Mouse (Mus musculus) limb, embryonic 15.5 days (tissue): ENCODE measurements around the gene Snx10. TPM values are rescaled to one million over a fixed set of nuclear protein-coding genes. Genes with fewer than 3 reads are reported as not detected.
A peak's percentile ranks its signal among the peaks of the same experiment; 100 is the strongest.

ENCODE experiments used
- ATAC-seq: fragments of 200-750 bp; cut with Nextera tagmentation; 2 replicates; pipeline ENCODE4 v1.8.0; 2017; ENCODE audit warnings: low read depth, moderate TSS enrichment; ENCODE audit not compliant: insufficient number of reproducible peaks, low FRiP score, low TSS enrichment
- H3K27ac ChIP-seq: fragments of 300-500 bp; sonication (generic); 2 replicates; pipeline ENCODE4 v1.5.1; 2015; ENCODE audit warnings: moderate library complexity, mild to moderate bottlenecking, inconsistent platforms
- H3K27me3 ChIP-seq: fragments of 300-500 bp; sonication (generic); 2 replicates; pipeline ENCODE4 v1.6.1; 2015; ENCODE audit warnings: inconsistent platforms
- H3K36me3 ChIP-seq: fragments of 300-500 bp; sonication (generic); 2 replicates; pipeline ENCODE4 v1.6.1; 2015; ENCODE audit warnings: inconsistent platforms
- H3K4me1 ChIP-seq: fragments of 300-500 bp; sonication (generic); 2 replicates; pipeline ENCODE4 v1.6.1; 2015; ENCODE audit warnings: inconsistent platforms
- H3K4me2 ChIP-seq: fragments of 300-500 bp; sonication (generic); 2 replicates; pipeline ENCODE4 v1.6.1; 2015; ENCODE audit warnings: mild to moderate bottlenecking, inconsistent platforms
- H3K4me3 ChIP-seq: fragments of 300-500 bp; sonication (generic); 2 replicates; pipeline ENCODE4 v1.5.1; 2015; ENCODE audit warnings: mild to moderate bottlenecking, inconsistent platforms
- H3K9ac ChIP-seq: fragments of 300-500 bp; sonication (generic); 2 replicates; pipeline ENCODE4 v1.6.1; 2015; ENCODE audit warnings: inconsistent platforms
- H3K9me3 ChIP-seq: fragments of 300-500 bp; sonication (generic); 2 replicates; pipeline ENCODE4 v1.6.1; 2016; ENCODE audit warnings: inconsistent platforms
- WGBS: fragments of 180-500 bp; shearing (Covaris S2); methylation state at CpG from one replicate; pipeline ENCODE4 v1.1.7; 2015; 5-methylcytosine and 5-hydroxymethylcytosine counted together
- polyA plus RNA-seq: library from polyadenylated mRNA; unstranded; fragments of >200 nt; fragmentation: Nextera tagmentation; extraction: Ambion mirVana; gene quantifications from 2 replicates; pipeline ENCODE4 v1.2.1, GENCODE M21; 2015

Snx10 gene
- polyA plus RNA-seq, 1 experiment from 2014 or later: 10.0 TPM

DNA sequence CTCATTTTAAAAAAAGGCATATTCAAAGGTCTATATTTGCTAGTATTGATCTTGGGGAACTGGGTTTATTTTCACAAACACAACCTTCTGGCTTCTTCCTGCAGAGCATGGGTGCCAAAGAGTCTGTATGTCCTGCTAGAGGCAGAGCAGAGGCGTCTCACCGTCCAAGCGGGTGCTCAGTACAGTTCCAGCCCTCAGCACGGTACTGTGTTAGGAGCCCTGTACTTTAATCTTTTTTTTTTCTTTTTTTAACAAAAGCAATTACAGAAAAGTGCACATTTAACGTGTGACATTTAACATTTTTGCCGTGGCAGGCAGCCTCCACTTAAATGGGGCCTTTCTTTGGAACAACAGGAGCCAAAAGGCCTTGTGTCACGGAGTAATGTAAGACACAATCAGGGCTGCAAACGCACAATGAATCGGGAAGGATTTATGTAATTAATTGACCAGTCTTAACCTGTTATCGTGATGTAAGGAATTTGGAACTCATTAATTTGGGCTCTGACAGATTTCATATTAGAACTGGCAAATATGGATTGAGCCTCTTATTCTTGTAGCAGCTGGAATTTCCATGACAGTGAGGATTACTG is 69.8 kb downstream of the Snx10 start:
- Histone ChIP-seq H3K4me1 (peaks cover 9% of the 10 kb centered on the region), H3K36me3 (no peaks in the 10 kb centered on the region), H3K27me3 (0 out of 2 replicates have a peak, but pooled peaks cover 5% of the 10 kb centered on the region), H3K27ac (no peak overlapping the region), H3K9ac (no peak overlapping the region), H3K4me2 (no peak overlapping the region), H3K9me3 (no peaks in the 10 kb centered on the region), H3K4me3 (no peak overlapping the region)
- ATAC-seq: no peak
- WGBS: 59% methylated on average over 10 of the region's 10 CpGs

GRCm38 (mm10) chr6:51594516-51594915 is 70.8 kb downstream of the Snx10 start:
- peaks cover 9% of the 10 kb centered on the region for H3K4me1 ChIP-seq
- no peak overlapping the region for H3K9ac ChIP-seq
- no peaks in the 10 kb centered on the region for H3K9me3 ChIP-seq
- ATAC-seq: no peak
- no peak overlapping the region for H3K4me3 ChIP-seq
- H3K36me3 ChIP-seq: no peaks in the 10 kb centered on the region
- 65% methylated on average over 4 of the region's 4 CpGs for WGBS
- no peak overlapping the region for H3K27ac ChIP-seq
- H3K4me2 ChIP-seq: no peak overlapping the region
- no peaks in the 10 kb centered on the region for H3K27me3 ChIP-seq

- H3K4me2 ChIP-seq: no peak overlapping the region
- H3K9me3 ChIP-seq: no peaks in the 10 kb centered on the region
- H3K9ac ChIP-seq: no peak overlapping the region
- H3K4me3 ChIP-seq: no peak overlapping the region
- H3K36me3 ChIP-seq: no peaks in the 10 kb centered on the region
- 60% methylated on average over 7 of the region's 7 CpGs for WGBS
- no peaks in the 10 kb centered on the region for H3K4me1 ChIP-seq
- no peak overlapping the region for H3K27ac ChIP-seq
- H3K27me3 ChIP-seq: no peaks in the 10 kb centered on the region
- ATAC-seq: no peak
Measured at GRCm38 (mm10) chr6:51598058-51598457, 74.4 kb downstream of the Snx10 start.

GRCm38 (mm10) chr6:51600412-51600811 is 76.7 kb downstream of the Snx10 start:
- no peak overlapping the region for H3K9ac ChIP-seq
- no peak overlapping the region for H3K4me2 ChIP-seq
- H3K27ac ChIP-seq: no peak overlapping the region
- no peak overlapping the region for H3K4me3 ChIP-seq
- WGBS: 81% methylated on average over 9 of the region's 9 CpGs
- ATAC-seq: no peak
- H3K27me3 ChIP-seq: no peaks in the 10 kb centered on the region
- H3K36me3 ChIP-seq: no peaks in the 10 kb centered on the region
- no peaks in the 10 kb centered on the region for H3K4me1 ChIP-seq
- no peaks in the 10 kb centered on the region for H3K9me3 ChIP-seq

DNA sequence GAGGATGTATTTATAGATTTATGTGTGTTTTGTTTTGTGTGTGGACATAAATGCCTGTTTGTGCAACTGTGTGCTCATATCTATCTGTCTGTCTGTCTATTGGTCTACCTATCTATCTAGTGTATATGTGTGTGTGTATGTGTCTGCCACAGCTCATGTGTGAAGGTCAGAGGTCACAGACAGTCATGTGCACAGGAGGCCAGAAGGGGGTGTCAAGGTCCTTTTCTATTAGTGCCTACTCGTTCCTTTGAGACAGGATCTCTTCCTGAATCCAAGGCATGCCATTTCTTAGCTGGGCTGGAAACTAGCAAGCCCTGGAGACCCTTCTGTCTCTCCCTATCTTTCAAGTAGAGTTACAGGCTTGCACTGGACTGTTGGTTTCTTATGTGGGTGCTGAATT is 78.6 kb downstream of the Snx10 start:
- Histone ChIP-seq H3K27me3 (no peaks in the 10 kb centered on the region), H3K4me1 (no peaks in the 10 kb centered on the region), H3K4me3 (no peak overlapping the region), H3K4me2 (no peak overlapping the region), H3K27ac (no peak overlapping the region), H3K36me3 (no peaks in the 10 kb centered on the region), H3K9me3 (no peaks in the 10 kb centered on the region), H3K9ac (no peak overlapping the region)
- 83% methylated on average over 1 of the region's 1 CpGs for WGBS
- ATAC-seq: no peak

DNA sequence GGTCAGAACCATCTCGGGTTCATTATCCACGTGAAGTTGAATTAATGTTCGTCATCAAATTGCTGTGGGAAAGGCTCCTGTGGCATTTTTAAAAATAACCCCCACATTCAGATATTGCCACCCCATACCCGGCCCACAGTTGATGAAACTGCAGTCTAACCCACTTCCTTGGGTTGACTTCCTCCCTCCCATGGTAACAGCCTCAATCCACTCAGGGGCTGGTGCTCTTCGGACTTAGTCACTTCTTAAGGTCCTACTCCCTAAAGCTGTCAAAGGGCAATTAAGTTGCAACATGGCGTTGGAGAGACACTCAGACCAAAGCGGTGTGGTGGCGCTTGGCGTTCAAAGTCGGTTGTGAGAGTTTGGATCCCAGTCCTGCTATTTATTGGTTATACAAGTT is 80.0 kb downstream of the Snx10 start:
- H3K4me1 ChIP-seq: no peaks in the 10 kb centered on the region
- no peaks in the 10 kb centered on the region for H3K27me3 ChIP-seq
- no peak overlapping the region for H3K9ac ChIP-seq
- no peak overlapping the region for H3K27ac ChIP-seq
- no peak overlapping the region for H3K4me2 ChIP-seq
- no peaks in the 10 kb centered on the region for H3K9me3 ChIP-seq
- H3K36me3 ChIP-seq: no peaks in the 10 kb centered on the region
- 86% methylated on average over 10 of the region's 10 CpGs for WGBS
- no peak for ATAC-seq
- H3K4me3 ChIP-seq: no peak overlapping the region

GRCm38 (mm10) chr6:51606245-51606644 is 82.5 kb downstream of the Snx10 start:
- no peak overlapping the region for H3K9ac ChIP-seq
- H3K4me2 ChIP-seq: no peak overlapping the region
- H3K36me3 ChIP-seq: no peaks in the 10 kb centered on the region
- no peak for ATAC-seq
- 0 out of 2 replicates have a peak, but pooled peaks cover 5% of the 10 kb centered on the region for H3K27me3 ChIP-seq
- WGBS: 84% methylated on average over 4 of the region's 4 CpGs
- H3K9me3 ChIP-seq: no peaks in the 10 kb centered on the region
- H3K27ac ChIP-seq: no peak overlapping the region
- no peaks in the 10 kb centered on the region for H3K4me1 ChIP-seq
- no peak overlapping the region for H3K4me3 ChIP-seq

DNA sequence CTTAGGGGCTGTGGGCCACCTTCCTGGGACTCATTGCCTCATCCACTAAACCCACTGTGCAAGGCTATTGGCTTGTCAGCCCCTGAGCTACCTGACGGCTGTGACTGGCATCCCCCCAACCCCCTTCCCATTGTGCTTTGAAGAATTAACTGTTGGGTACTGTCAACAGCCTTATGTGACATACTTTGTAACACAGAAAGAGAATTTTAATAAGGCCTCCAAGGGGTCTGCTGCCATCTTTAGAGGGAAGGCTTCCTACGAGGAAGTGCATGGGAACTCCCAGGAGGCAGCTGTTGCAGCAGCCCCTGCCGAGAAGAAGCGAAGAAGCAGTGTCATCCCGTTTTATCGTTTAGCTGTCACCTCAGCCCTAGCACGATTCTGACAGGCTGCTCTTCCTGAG is 83.1 kb downstream of the Snx10 start:
- ATAC-seq: no peak
- Histone ChIP-seq H3K4me2 (no peak overlapping the region), H3K27me3 (0 out of 2 replicates have a peak, but pooled peaks cover 5% of the 10 kb centered on the region), H3K27ac (no peak overlapping the region), H3K9ac (no peak overlapping the region), H3K9me3 (no peaks in the 10 kb centered on the region), H3K4me3 (no peak overlapping the region), H3K36me3 (no peaks in the 10 kb centered on the region), H3K4me1 (no peaks in the 10 kb centered on the region)
- WGBS: 36% methylated on average over 7 of the region's 7 CpGs

DNA sequence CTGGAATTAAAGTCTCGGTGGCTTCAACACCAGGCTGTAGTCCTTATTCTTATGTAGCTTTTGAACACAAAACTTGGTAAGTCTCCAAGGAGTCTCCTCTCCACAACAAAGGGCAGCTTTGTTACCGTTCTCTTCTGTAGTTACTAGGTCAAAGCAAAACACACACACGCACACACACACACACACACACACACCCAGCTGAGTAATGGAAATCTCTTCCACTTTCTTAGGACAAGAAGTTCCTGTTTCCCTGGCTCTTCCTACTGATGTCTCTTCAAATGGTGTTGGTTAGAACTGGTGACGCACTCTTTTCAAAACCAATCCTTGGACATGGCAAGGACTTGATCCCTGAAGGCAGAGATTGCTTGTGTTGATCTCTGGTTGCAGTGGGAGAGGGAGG is 87.9 kb downstream of the Snx10 start:
- Histone ChIP-seq H3K9me3 (no peaks in the 10 kb centered on the region), H3K9ac (no peak overlapping the region), H3K4me1 (peaks cover 10% of the 10 kb centered on the region; the same call in 1 of the 2 replicates), H3K4me3 (no peak overlapping the region), H3K27me3 (peaks cover 16% of the 10 kb centered on the region; the same call in 1 of the 2 replicates), H3K27ac (no peak overlapping the region), H3K4me2 (no peak overlapping the region), H3K36me3 (no peaks in the 10 kb centered on the region)
- WGBS: 82% methylated on average over 4 of the region's 4 CpGs
- no peak for ATAC-seq

DNA sequence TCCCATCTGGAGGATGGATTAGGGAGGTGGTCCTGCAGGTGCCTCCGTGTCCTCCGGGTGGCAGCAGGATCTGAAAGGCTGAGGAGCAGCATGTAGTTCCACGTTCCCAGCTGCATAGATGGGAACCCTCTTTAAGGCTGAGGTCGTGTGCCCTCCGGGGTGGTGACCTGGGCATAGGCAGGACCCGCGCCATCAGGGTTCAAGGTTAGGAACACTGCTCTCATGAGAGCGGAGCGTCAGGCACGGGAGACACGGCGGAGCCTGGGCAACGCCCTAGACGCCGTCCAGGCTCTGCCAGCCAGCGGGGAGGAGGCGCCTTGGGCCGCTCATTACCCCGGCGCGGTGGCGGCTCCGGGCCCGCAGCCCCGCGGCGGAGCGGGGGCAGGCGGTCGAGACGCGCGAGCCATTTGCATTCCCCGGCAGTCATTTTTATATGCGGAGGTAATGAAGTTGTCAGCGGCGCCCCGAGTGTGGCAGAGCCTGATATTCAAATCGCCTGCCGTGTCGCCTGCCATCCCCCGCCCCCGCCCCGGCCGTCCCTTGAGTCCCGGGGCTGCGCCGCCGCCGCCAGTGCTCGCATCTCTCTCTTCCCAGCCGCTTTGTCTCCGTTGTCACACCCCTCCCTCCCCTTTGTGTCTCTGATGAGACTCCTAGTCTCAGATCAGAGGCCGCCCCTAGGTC is 88.8 kb downstream of the Snx10 start:
- ATAC-seq: 0 out of 2 replicates have a peak, but pooled peaks have one; percentile 48
- H3K4me2 ChIP-seq: peak overlapping the region; percentile 94
- H3K9me3 ChIP-seq: no peaks in the 10 kb centered on the region
- under 1% methylated on average over 49 of the region's 54 CpGs for WGBS
- H3K27ac ChIP-seq: no peak overlapping the region
- peaks cover 10% of the 10 kb centered on the region; the same call in 1 of the 2 replicates for H3K4me1 ChIP-seq
- no peaks in the 10 kb centered on the region for H3K36me3 ChIP-seq
- peaks cover 16% of the 10 kb centered on the region; the same call in 1 of the 2 replicates for H3K27me3 ChIP-seq
- peak overlapping the region; percentile 45 for H3K9ac ChIP-seq
- peak overlapping the region; percentile 55 for H3K4me3 ChIP-seq

GRCm38 (mm10) chr6:51613661-51614060 is 90.0 kb downstream of the Snx10 start:
- Histone ChIP-seq H3K4me3 (no peak overlapping the region), H3K9me3 (no peaks in the 10 kb centered on the region), H3K36me3 (no peaks in the 10 kb centered on the region), H3K9ac (no peak overlapping the region), H3K27ac (no peak overlapping the region), H3K4me1 (peaks cover 10% of the 10 kb centered on the region; the same call in 1 of the 2 replicates), H3K4me2 (no peak overlapping the region), H3K27me3 (peaks cover 16% of the 10 kb centered on the region; the same call in 1 of the 2 replicates)
- ATAC-seq: no peak
- 83% methylated on average over 11 of the region's 11 CpGs for WGBS

DNA sequence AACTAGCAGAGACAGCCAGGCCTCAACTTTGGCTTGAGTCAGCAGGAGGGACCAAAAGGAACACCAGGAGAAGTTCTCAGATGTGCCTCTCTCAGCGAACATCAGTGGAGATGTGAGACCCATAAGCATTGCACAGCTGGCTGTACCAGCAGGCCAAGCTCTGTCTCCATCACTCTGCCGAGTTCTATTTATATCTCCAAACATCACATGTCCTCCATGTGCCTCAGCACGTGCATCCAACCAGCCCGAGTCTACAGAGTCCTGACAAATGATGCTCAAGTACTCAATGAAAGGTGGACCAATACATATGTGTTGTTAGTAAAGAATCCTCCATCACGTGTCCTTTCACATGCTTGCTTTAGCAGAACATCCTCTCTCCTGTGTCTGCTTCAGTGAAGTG is 103.1 kb downstream of the Snx10 start:
- Histone ChIP-seq H3K27me3 (no peaks in the 10 kb centered on the region), H3K4me2 (no peak overlapping the region), H3K9ac (no peak overlapping the region), H3K36me3 (no peaks in the 10 kb centered on the region), H3K4me1 (no peaks in the 10 kb centered on the region), H3K4me3 (no peak overlapping the region), H3K9me3 (no peaks in the 10 kb centered on the region), H3K27ac (no peak overlapping the region)
- WGBS: 83% methylated on average over 5 of the region's 5 CpGs
- no peak for ATAC-seq
